Mouse (Mus musculus): Measurements from ENCODE around the gene Nlgn3. TPM values are rescaled to one million over a fixed set of nuclear protein-coding genes. Genes with fewer than 3 reads are reported as not detected.

Gene Nlgn3
- polyA plus RNA-seq, 1 experiment from 2014 or later: 12.3 TPM

Other genes with a start within 250 kb of the Nlgn3 start
- gene Tex11, start 239.5 kb upstream of the Nlgn3 start, polyA plus RNA-seq (2014; fragmentation: Nextera tagmentation; extraction: Ambion mirVana): not detected in 2 replicates
- gene Slc7a3, start 213.1 kb upstream of the Nlgn3 start, polyA plus RNA-seq (2014; fragmentation: Nextera tagmentation; extraction: Ambion mirVana): 0.48 and 0.71 TPM in 2 replicates
- 51.2 and 52.1 TPM in 2 replicates for gene Snx12, start 76.6 kb upstream of the Nlgn3 start, polyA plus RNA-seq (2014; fragmentation: Nextera tagmentation; extraction: Ambion mirVana)
- gene Foxo4, start 44.6 kb upstream of the Nlgn3 start, polyA plus RNA-seq (2014; fragmentation: Nextera tagmentation; extraction: Ambion mirVana): 7.3 and 8.8 TPM in 2 replicates
- gene Gm614, start 35.2 kb upstream of the Nlgn3 start, polyA plus RNA-seq (2014; fragmentation: Nextera tagmentation; extraction: Ambion mirVana): not detected in 2 replicates
- 4.4 and 4.6 TPM in 2 replicates for gene Il2rg, start 30.9 kb upstream of the Nlgn3 start, polyA plus RNA-seq (2014; fragmentation: Nextera tagmentation; extraction: Ambion mirVana)
- gene Gm20489, start 30.1 kb upstream of the Nlgn3 start, polyA plus RNA-seq (2014; fragmentation: Nextera tagmentation; extraction: Ambion mirVana): not detected in 2 replicates
- 57.6 and 58.2 TPM in 2 replicates for gene Med12, start 25.1 kb upstream of the Nlgn3 start, polyA plus RNA-seq (2014; fragmentation: Nextera tagmentation; extraction: Ambion mirVana)
- gene Gjb1, start 77.2 kb downstream of the Nlgn3 start, polyA plus RNA-seq (2014; fragmentation: Nextera tagmentation; extraction: Ambion mirVana): not detected in 2 replicates
- gene Zmym3, start 121.7 kb downstream of the Nlgn3 start, polyA plus RNA-seq (2014; fragmentation: Nextera tagmentation; extraction: Ambion mirVana): 27.4 and 29.5 TPM in 2 replicates
- gene Nono, start 130.2 kb downstream of the Nlgn3 start, polyA plus RNA-seq (2014; fragmentation: Nextera tagmentation; extraction: Ambion mirVana): 639 and 680 TPM in 2 replicates
- gene Itgb1bp2, start 149.9 kb downstream of the Nlgn3 start, polyA plus RNA-seq (2014; fragmentation: Nextera tagmentation; extraction: Ambion mirVana): 2.4 and 3.5 TPM in 2 replicates
- 21.3 and 28.7 TPM in 2 replicates for gene Taf1, start 233.6 kb downstream of the Nlgn3 start, polyA plus RNA-seq (2014; fragmentation: Nextera tagmentation; extraction: Ambion mirVana)